Mouse (Mus musculus): ENCODE results near the gene Trp73.

GRCm38 (mm10) chr4:154159961-154160537 is 20.0 kb upstream of the Trp73 start:
- TF ChIP-seq POLR2A (IDR thresholded peaks at IDR 0.05; ENCODE audit: borderline replicate concordance, control insufficient read depth, low read depth, low read length) (no peak), CTCF (IDR thresholded peaks at IDR 0.05; ENCODE audit: control insufficient read depth, insufficient read depth, low read length) (no peak)

Measured in bone marrow, adult 2 months (tissue).